Mouse (Mus musculus) left cerebral cortex, postnatal 14 days (tissue): ENCODE data around the gene Rpgr. TPM values are rescaled to one million over a fixed set of nuclear protein-coding genes. Genes with fewer than 3 reads are reported as not detected.

Source experiments
- DNase-seq, 2 experiments: peaks; one replicate each; pipeline ENCODE4 v3.0.0; 2021 to 2022; ENCODE audit warnings: low spot score in 2 of 2, mixed read lengths in 1 of 2
- intact Hi-C: fragments of 180-260 bp; cut with DNase I; formaldehyde crosslinking; loops from one replicate; pipeline ENCODE4 v1.15.1; 2025
- long read RNA-seq, 2 experiments: library from polyadenylated mRNA; stranded (forward); transcript quantifications; one replicate each; pipeline ENCODE4 v2.0.0; 2021
- total RNA-seq, 2 experiments: library from RNA; stranded (reverse); gene quantifications; 2 replicates each; pipeline ENCODE4 v1.2.3; 2021

Gene Rpgr
- total RNA-seq: 10 to 100 TPM; 20.3 to 21.7 TPM
- long read RNA-seq, experiment 1, transcript Rpgr-203 (17 exons, 2,926 nt): major isoform, 6 of 18 reads
- long read RNA-seq, experiment 1, partial matches to known transcripts: 1 of 18 reads
- long read RNA-seq, experiment 1, other reads (novel, unspliced or antisense): 8 of 18 reads
- long read RNA-seq, experiment 2, transcript Rpgr-203 (17 exons, 2,926 nt): major isoform, 8 of 13 reads
- long read RNA-seq, experiment 2, partial matches to known transcripts: 1 of 13 reads
- long read RNA-seq, experiment 2, other reads (novel, unspliced or antisense): 3 of 13 reads

- intact Hi-C loops: no loop called here
- DNase-seq: peak; percentile 86 to 90
These were observed at the start of gene Rpgr for GRCm38 (mm10) chrX:10216410-10216949. TSS of gene Rpgr (minus strand) at chrX:10216920.

DNA sequence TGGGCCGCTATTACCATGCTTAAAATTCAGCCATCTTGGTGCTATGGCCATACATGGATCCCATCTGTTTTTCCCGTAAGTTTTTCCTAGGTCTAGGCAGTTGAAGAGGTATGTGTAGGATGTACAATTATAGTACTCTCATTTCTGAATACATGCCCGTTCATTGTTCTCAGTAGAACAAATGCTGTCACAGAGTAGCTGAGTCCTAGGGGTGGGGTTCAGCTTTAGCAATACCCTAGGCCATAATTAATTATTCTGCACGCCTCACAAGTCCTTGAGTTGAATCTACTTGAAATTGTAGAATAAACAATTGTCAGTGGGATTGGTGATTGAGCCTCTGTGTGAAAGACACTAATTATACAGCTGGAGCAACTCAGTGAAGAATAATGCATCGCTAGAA is 41.5 kb upstream of the Rpgr start:
- intact Hi-C loops: no loop called here
- DNase-seq: no peak

GRCm38 (mm10) chrX:10257774-10258173 is 41.1 kb upstream of the Rpgr start:
- intact Hi-C loops: no loop called here
- DNase-seq: no peak

GRCm38 (mm10) chrX:10251852-10252504 is 35.3 kb upstream of the Rpgr start, which contains the start of gene Otc:
TSS of gene Otc (plus strand) at chrX:10252305.
- no peak for DNase-seq
- intact Hi-C loops: no loop called here

DNA sequence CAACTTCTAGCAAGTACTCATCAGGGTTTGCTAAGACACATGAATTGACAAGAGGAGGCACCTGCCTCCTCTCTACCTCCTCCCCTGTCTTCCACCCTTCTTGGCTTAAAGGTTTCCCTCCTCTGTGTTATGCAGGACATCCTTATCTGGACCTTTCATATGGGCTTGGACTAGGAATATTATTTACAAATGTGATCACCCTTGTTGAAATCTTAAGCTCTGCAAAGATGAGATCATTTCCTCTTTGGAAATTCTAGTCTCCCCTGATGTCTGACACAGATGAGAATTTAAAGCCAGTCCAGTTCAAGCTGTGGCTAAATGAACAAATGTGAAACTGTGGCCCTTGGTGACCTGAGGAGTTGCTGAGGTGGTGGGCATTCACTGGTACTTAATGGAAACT is 34.6 kb upstream of the Rpgr start:
- intact Hi-C loops: no loop called here
- DNase-seq: no peak

- DNase-seq: no peak
- intact Hi-C loops: no loop called here
These were observed 27.2 kb upstream of the Rpgr start for GRCm38 (mm10) chrX:10243916-10244315.

- intact Hi-C loops: loop anchor here (10.0 kb wide), 3 partner anchors 55 to 345 kb away; partner anchors contain the start of gene Tspan7
- DNase-seq: no peak
These were observed 22.8 kb upstream of the Rpgr start for GRCm38 (mm10) chrX:10239515-10239914.

- intact Hi-C loops: loop anchor here (10.0 kb wide), 3 partner anchors 60 to 350 kb away; partner anchors contain the start of gene Tspan7
- no peak for DNase-seq
These were observed 17.9 kb upstream of the Rpgr start for GRCm38 (mm10) chrX:10234617-10235016.

GRCm38 (mm10) chrX:10233051-10233450 is 16.3 kb upstream of the Rpgr start:
- DNase-seq: peak; percentile 22 to 57
- intact Hi-C loops: loop anchor here (10.0 kb wide), 3 partner anchors 62 to 352 kb away; partner anchors contain the start of gene Tspan7

- intact Hi-C loops: no loop called here
These were observed 2.6 kb upstream of the Rpgr start for GRCm38 (mm10) chrX:10219281-10219680.

DNA sequence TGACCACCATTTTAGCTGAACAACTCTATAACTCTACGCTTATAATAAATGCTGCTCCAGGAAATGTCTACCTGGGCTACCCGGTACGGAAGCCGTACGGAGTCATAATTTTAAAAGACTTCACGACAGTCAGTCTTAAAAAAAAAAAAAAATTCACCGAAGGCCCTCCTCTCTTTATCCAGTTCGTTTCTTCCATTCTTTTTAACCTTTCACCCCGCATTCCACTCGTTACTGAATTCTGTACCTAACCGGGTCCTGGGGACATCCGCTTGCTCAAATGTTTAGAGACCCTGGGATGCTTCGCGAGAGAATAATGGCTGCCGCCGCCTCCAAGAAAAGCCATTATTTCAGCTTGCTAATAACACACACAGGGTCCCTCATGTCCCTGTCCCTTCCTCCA is 748 bp downstream of the Rpgr start:
- intact Hi-C loops: no loop called here

More at GRCm38 (mm10) chrX:10219281-10219680, 2.6 kb upstream of the Rpgr start:
- DNase-seq: no peak

GRCm38 (mm10) chrX:10205937-10206336 is 10.8 kb downstream of the Rpgr start:
- intact Hi-C loops: no loop called here
- no peak for DNase-seq

More for the DNA sequence above, 748 bp downstream of the Rpgr start:
- DNase-seq: peak; percentile 26 to 48

- intact Hi-C loops: no loop called here
These were observed 15.4 kb downstream of the Rpgr start for GRCm38 (mm10) chrX:10201289-10201688.

DNA sequence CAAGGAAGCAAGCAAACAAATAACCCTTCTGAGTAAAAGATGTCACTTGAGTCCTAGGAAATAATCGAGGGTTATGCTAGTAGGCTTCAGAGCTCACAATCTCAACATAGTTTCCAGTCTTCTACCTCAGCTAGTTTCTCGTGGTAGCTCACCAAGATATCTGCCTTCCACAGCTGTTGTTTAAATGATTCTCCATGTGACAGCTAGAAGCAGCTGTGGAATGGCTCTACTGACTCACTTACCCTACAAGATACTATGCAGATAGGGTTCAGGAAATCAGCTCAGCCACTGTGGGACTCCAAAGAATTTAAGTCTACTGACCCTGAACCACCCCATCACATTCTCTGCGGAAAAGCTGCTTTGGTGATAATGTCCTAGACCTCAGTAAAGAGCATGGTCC is 64.3 kb downstream of the Rpgr start:
- intact Hi-C loops: no loop called here
- no peak for DNase-seq

More at GRCm38 (mm10) chrX:10201289-10201688, 15.4 kb downstream of the Rpgr start:
- DNase-seq: peak; percentile 57 to 58

DNA sequence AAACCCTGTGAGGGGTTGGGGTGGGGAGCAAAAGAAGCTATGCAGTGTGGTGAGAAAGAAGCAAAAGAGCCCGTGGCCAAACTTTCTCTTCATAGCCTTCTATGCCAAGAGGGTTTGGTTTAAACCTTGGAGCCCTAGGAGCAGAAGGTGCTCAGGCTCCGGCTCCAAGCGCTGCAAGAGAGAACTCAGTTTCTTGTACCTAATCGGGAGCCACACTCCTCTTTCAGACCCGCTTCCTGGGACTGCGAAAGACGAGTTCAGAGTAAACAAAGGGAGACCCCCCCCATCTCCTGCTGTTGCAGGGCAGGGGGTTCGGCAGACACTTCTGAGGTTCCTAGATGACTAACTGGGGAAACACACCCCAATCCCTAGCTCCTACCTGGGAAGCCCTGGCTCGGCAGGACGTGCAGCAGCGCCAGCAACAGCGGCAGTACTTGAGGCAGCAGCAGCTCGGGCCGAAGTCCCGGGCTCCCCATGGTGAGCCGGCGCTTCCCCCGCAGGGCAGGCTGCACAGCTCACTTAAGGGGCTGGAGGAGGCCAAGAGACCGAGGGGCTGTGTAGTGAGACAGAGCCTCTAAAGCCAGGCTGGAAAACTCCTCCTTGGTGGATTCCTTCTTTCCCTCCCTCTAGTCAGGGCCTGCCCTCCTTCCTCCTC is 99.5 kb downstream of the Rpgr start, which contains the start of gene Srpx:
Srpx (minus strand) TSS at position 645 of the 655 bp plus-strand sequence.
- DNase-seq: no peak
- intact Hi-C loops: no loop called here

GRCm38 (mm10) chrX:10115780-10116179 is 100.9 kb downstream of the Rpgr start:
- DNase-seq: peak; percentile 16 to 26

GRCm38 (mm10) chrX:10110736-10111135 is 106.0 kb downstream of the Rpgr start:
- intact Hi-C loops: no loop called here

More at GRCm38 (mm10) chrX:10115780-10116179, 100.9 kb downstream of the Rpgr start:
- intact Hi-C loops: no loop called here

GRCm38 (mm10) chrX:10108558-10108957 is 108.2 kb downstream of the Rpgr start:
- intact Hi-C loops: no loop called here
- no peak for DNase-seq

More at GRCm38 (mm10) chrX:10110736-10111135, 106.0 kb downstream of the Rpgr start:
- no peak for DNase-seq

GRCm38 (mm10) chrX:10105475-10105874 is 111.2 kb downstream of the Rpgr start:
- DNase-seq: no peak
- intact Hi-C loops: no loop called here

DNA sequence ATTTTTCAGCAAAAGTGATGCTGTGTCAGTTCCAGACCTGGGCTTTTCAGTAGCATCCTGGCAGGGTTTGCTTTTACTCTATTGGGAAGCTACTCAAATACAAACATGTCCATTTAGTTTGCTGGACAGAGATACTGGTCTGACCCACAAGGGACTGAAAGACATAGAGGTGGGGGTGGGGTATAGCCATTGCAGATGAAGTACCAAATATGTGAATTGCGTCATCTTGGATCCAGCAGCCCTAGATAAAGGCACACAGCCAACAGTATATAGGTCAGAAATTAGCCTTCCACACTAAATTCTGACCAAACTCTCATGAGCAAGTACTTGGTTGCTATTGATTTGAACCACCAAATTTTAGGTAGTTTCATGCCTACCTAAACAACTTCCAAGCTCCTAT is 114.0 kb downstream of the Rpgr start:
- intact Hi-C loops: no loop called here
- no peak for DNase-seq
